Mouse (Mus musculus) R1 (cell line): ENCODE data around the gene Smim4.

Experiments
- DNase-seq: peaks from one replicate; pipeline ENCODE4 v3.0.0-alpha.2; 2018; ENCODE audit warnings: low read depth, low spot score

Smim4 gene

GRCm38 (mm10) chr14:31125106-31126075 is 3.4 kb downstream of the Smim4 start:
- peak; percentile 54 for DNase-seq

GRCm38 (mm10) chr14:31115522-31115921 is 13.2 kb downstream of the Smim4 start:
- DNase-seq, result no peak

DNA sequence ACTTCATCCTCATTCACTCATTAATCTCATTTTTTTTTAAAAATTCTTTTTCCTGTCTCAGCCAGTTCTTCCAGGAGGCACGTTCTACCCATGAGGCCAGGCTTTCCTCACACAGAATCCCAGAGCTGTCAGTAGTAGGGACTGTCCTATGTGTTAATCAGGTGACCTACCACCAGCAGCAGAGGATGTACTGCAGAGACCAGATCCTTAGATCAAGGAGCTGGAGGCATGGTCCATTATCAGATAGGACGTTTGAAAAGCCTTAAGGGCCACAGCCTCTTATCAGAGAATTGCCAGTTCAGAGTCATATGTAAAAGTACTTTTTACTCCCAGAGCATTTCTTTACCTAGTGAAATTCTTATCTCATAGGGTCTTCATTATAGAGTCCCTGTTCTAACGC is 14.7 kb downstream of the Smim4 start:
- DNase-seq, result no peak

GRCm38 (mm10) chr14:31112187-31112586 is 16.6 kb downstream of the Smim4 start:
- no peak for DNase-seq

- no peak for DNase-seq
Measured at GRCm38 (mm10) chr14:31110613-31111012, 18.1 kb downstream of the Smim4 start.

DNA sequence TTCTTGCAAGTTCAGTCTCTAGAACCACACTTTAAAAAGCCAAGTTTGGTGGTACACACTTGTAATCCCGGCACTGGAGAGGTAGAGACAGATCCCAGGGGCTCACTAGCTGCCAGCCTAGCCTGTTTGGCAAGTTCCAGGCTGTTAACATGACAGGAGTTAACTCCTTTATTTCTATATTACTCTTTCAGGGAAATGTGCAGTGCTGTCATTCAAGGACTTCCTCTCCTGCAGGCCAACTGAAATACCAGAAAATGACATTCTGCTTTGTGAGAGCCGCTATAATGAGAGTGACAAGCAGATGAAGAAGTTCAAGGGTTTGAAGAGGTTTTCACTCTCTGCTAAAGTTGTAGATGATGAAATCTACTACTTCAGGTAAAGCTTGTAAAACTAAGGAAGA is 23.6 kb downstream of the Smim4 start:
- DNase-seq, result no peak

GRCm38 (mm10) chr14:31089918-31090317 is 38.8 kb downstream of the Smim4 start:
- no peak for DNase-seq

- no peak for DNase-seq
Measured at GRCm38 (mm10) chr14:31088515-31088914, 40.2 kb downstream of the Smim4 start.

DNA sequence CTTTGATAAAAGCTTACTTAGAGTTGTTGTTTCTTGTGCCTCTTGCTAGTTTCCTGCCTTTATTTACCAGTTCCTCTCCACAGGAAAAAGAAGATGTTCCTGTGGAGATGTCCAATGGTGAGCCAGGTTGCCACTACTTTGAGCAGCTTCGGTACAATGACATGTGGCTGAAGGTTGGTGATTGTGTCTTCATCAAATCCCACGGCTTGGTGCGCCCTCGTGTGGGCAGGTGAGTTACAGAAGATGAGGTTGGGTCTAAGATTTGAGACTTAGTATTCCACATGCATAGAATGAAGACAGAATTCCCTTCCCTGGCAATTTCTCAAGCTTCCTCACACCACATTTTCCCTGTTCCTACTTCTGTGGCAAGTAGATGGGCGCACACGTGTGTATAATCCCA is 41.3 kb downstream of the Smim4 start:
- peak; percentile 68 for DNase-seq

GRCm38 (mm10) chr14:31081147-31081546 is 47.6 kb downstream of the Smim4 start:
- DNase-seq, result peak; percentile 79

GRCm38 (mm10) chr14:31079313-31080028 is 49.3 kb downstream of the Smim4 start:
- no peak for DNase-seq

GRCm38 (mm10) chr14:31078597-31079208 is 50.1 kb downstream of the Smim4 start:
- no peak for DNase-seq

GRCm38 (mm10) chr14:31069086-31069733 is 59.5 kb downstream of the Smim4 start:
- DNase-seq, result no peak

DNA sequence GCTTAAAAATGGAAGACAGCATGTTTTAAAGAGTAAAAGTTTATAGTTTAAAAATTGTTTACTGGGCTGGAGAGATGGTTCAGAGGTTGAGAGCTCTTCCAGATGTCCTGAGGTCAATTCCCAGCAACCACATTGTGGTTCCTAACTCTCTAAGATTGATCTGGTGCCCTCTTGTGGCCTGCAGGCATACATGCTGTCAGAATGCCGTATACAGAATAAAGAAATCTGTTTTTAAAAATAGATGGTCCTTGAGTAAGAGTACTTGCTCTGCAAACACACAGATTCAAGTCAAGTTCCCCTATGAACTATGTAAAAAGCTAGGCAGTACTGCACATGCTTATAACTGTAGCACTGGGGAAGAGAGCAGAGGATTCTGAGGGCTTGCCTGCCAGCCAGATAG is 66.5 kb downstream of the Smim4 start:
- peak; percentile 48 for DNase-seq

GRCm38 (mm10) chr14:31045817-31046216 is 82.9 kb downstream of the Smim4 start:
- no peak for DNase-seq

DNA sequence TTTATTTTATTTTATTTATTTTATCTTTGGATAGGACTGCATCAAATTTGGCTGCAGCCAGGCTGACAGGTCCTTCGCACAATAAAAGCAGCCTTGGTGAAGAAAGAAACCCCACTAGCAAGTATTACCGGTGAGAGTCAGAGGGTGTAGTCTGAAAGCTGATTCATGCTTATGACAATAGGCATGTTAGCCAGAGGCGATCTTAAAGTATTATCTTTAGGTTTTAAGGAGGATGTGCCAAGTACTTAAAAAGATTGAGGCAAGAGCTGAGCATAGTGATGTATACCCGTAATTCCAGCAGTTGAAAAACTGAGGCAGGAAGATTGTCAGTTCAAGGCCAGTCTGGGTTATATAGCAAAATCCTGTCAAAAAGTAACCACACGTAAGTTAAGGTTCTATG is 83.5 kb downstream of the Smim4 start:
- no peak for DNase-seq
